Mouse (Mus musculus): ENCODE results near the gene Nos2.
A peak's percentile ranks its signal among the peaks of the same experiment; 100 is the strongest.

The Nos2 gene

GRCm38 (mm10) chr11:78959367-78959766 lies 38.8 kb downstream of the Nos2 start:
- no peak for DNase-seq (ENCODE audit: low read depth, low spot score)

- peak; percentile 48 for DNase-seq (ENCODE audit: low read depth, low spot score)
These were observed 39.4 kb downstream of the Nos2 start for GRCm38 (mm10) chr11:78959841-78960520.

- DNase-seq (ENCODE audit: low read depth, low spot score) = no peak
These were observed 40.6 kb downstream of the Nos2 start for GRCm38 (mm10) chr11:78961221-78961620.

GRCm38 (mm10) chr11:78967371-78967770 lies 46.8 kb downstream of the Nos2 start:
- DNase-seq (ENCODE audit: low read depth, low spot score) = peak; percentile 77

GRCm38 (mm10) chr11:78968121-78968520 lies 47.5 kb downstream of the Nos2 start:
- DNase-seq (ENCODE audit: low read depth, low spot score) = no peak

- no peak for DNase-seq (ENCODE audit: low read depth, low spot score)
These were observed 50.5 kb downstream of the Nos2 start for GRCm38 (mm10) chr11:78971096-78971495.

GRCm38 (mm10) chr11:78971746-78972145 lies 51.2 kb downstream of the Nos2 start:
- no peak for DNase-seq (ENCODE audit: low read depth, low spot score)

GRCm38 (mm10) chr11:78972328-78972727 lies 51.7 kb downstream of the Nos2 start:
- DNase-seq (ENCODE audit: low read depth, low spot score) = no peak

GRCm38 (mm10) chr11:78972811-78973351 lies 52.3 kb downstream of the Nos2 start:
- peak; percentile 38 for DNase-seq (ENCODE audit: low read depth, low spot score)

GRCm38 (mm10) chr11:78973381-78974150 lies 53.0 kb downstream of the Nos2 start:
- peak; percentile 54 for DNase-seq (ENCODE audit: low read depth, low spot score)

- no peak for DNase-seq (ENCODE audit: low read depth, low spot score)
These were observed 56.3 kb downstream of the Nos2 start for GRCm38 (mm10) chr11:78976731-78977510.

- DNase-seq (ENCODE audit: low read depth, low spot score) = no peak
These were observed 57.8 kb downstream of the Nos2 start for GRCm38 (mm10) chr11:78978176-78979019.

GRCm38 (mm10) chr11:78980083-78980634 lies 59.6 kb downstream of the Nos2 start:
- no peak for DNase-seq (ENCODE audit: low read depth, low spot score)

GRCm38 (mm10) chr11:78982042-78982441 lies 61.5 kb downstream of the Nos2 start:
- DNase-seq (ENCODE audit: low read depth, low spot score) = no peak

GRCm38 (mm10) chr11:78982513-78983291 lies 62.1 kb downstream of the Nos2 start:
- peak; percentile 56 for DNase-seq (ENCODE audit: low read depth, low spot score)

GRCm38 (mm10) chr11:78983539-78983938 lies 63.0 kb downstream of the Nos2 start:
- DNase-seq (ENCODE audit: low read depth, low spot score) = no peak

GRCm38 (mm10) chr11:78984483-78985177 lies 64.0 kb downstream of the Nos2 start, which contains the start of gene Lgals9:
TSS of gene Lgals9 (minus strand) at chr11:78984946.
- DNase-seq (ENCODE audit: low read depth, low spot score) = peak; percentile 81

GRCm38 (mm10) chr11:78985505-78985904 lies 64.9 kb downstream of the Nos2 start:
- no peak for DNase-seq (ENCODE audit: low read depth, low spot score)

- no peak for DNase-seq (ENCODE audit: low read depth, low spot score)
These were observed 65.9 kb downstream of the Nos2 start for GRCm38 (mm10) chr11:78986311-78987002.

All from CD4-positive, CD25-positive, alpha-beta regulatory T cell, adult 2 months (primary cell).